Mouse (Mus musculus) kidney, adult 2 months (tissue): ENCODE results near the gene Gm10160. TPM values are rescaled to one million over a fixed set of nuclear protein-coding genes. Genes with fewer than 3 reads are reported as not detected.

Experiments used
- DNase-seq: peaks from one replicate; pipeline ENCODE4 v3.0.0; 2021
- H3K27ac ChIP-seq: fragments of 200-500 bp; 2 replicates; pipeline ENCODE4 v1.5.1; 2012; ENCODE audit warnings: low read depth, low read length, control low read depth, inconsistent platforms; ENCODE audit not compliant: insufficient read depth
- H3K27me3 ChIP-seq: fragments of 200-500 bp; replicated peaks from 2 replicates; pipeline ENCODE4 v1.6.1; 2012; ENCODE audit warnings: mild to moderate bottlenecking, moderate library complexity, low read length, inconsistent platforms; ENCODE audit not compliant: control insufficient read depth, insufficient read depth
- H3K36me3 ChIP-seq: fragments of 200-500 bp; 2 replicates; pipeline ENCODE4 v1.6.1; 2012; ENCODE audit warnings: mild to moderate bottlenecking, moderate library complexity, low read length, inconsistent platforms; ENCODE audit not compliant: control insufficient read depth, insufficient read depth
- H3K4me1 ChIP-seq: fragments of 200-500 bp; 2 replicates; pipeline ENCODE4 v1.6.1; 2011; ENCODE audit warnings: low read length; ENCODE audit not compliant: control insufficient read depth, insufficient read depth
- H3K4me3 ChIP-seq: fragments of 200-500 bp; 2 replicates; pipeline ENCODE4 v1.5.1; 2011; ENCODE audit warnings: mild to moderate bottlenecking, low read depth, low read length, control low read depth; ENCODE audit not compliant: insufficient read depth
- CTCF ChIP-seq: fragments of 200-500 bp; conservative IDR thresholded peaks from 2 replicates; pipeline ENCODE4 v1.5.1; 2011; ENCODE audit warnings: low read depth, mild to moderate bottlenecking, control low read depth, low read length, moderate library complexity, mixed read lengths; ENCODE audit not compliant: insufficient read depth, insufficient read length
- POLR2A ChIP-seq: fragments of 200-500 bp; IDR thresholded peaks from one replicate; pipeline ENCODE4 v1.6.1; 2011; ENCODE audit warnings: low read depth, low read length, control low read depth
- WGBS: fragments of 180-500 bp; shearing (Covaris S2); methylation state at CpG from one replicate; pipeline ENCODE4 v1.1.7; 2018; 5-methylcytosine and 5-hydroxymethylcytosine counted together
- polyA plus RNA-seq: library from polyadenylated mRNA; depleted of rRNA; stranded (reverse); fragments of >200 nt; gene quantifications from 2 replicates; pipeline ENCODE4 v1.2.3, GENCODE M21; 2012

Gene Gm10160
- polyA plus RNA-seq, 1 experiment: not detected

DNA sequence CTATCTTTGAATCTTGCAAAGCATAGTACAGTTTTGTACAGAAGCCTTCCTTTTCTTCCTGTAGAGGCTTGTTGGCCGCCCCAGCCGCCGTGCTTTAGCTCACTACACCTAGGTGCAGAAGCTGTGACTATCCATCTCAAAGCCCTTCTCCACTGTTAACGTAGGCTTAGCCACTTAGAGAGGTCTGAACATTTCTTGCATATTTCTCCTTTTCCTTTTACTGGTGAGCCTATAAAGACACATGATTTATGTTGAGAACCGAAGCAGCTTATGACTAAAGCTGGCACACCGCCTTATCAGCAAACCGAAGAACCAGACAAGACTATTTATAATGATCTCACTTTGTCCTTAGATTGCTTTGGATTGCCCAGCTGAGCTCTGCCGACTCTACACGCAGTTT, 19.8 kb upstream of the Gm10160 start:
- 51% methylated on average over 9 of the region's 9 CpGs for WGBS
- no peak overlapping the region for H3K4me3 ChIP-seq
- no peak for TF ChIP-seq CTCF
- no peak for TF ChIP-seq POLR2A
- H3K36me3 ChIP-seq: no peaks in the 10 kb centered on the region
- no peaks in the 10 kb centered on the region for H3K4me1 ChIP-seq
- no peaks in the 10 kb centered on the region for H3K27me3 ChIP-seq
- no peak overlapping the region for H3K27ac ChIP-seq
- peak; percentile 36 for DNase-seq

GRCm38 (mm10) chr7:81874636-81875035, 19.0 kb upstream of the Gm10160 start:
- Histone ChIP-seq H3K4me3 (no peak overlapping the region), H3K27ac (no peak overlapping the region), H3K4me1 (no peaks in the 10 kb centered on the region), H3K27me3 (no peaks in the 10 kb centered on the region), H3K36me3 (no peaks in the 10 kb centered on the region)
- TF ChIP-seq CTCF (no peak), POLR2A (no peak)
- peak; percentile 63 for DNase-seq
- WGBS: 48% methylated on average over 6 of the region's 6 CpGs

DNA sequence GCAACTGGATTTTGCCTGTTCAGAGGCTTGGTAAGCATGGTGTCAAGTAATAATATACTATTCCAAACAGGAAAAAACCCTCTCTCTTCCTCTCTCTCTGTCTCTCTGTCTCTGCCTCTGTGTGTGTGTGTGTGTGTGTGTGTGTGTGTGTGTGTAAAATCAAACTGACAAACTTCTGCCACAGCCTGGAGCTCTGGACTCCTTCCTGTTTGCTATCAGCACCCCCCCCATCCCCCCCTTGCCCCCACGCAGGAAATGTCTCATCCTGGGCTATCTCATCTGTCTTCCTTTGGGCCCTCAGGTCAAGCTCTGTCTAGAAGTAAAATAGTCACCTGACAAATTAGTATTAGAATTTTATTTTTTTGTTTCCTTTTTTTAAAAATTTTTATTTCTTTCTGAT, 18.2 kb upstream of the Gm10160 start:
- Histone ChIP-seq H3K4me3 (no peak overlapping the region), H3K4me1 (no peaks in the 10 kb centered on the region), H3K36me3 (no peaks in the 10 kb centered on the region), H3K27me3 (no peaks in the 10 kb centered on the region), H3K27ac (no peak overlapping the region)
- WGBS: 50% methylated on average over 1 of the region's 1 CpGs
- TF ChIP-seq CTCF (no peak), POLR2A (no peak)
- no peak for DNase-seq

DNA sequence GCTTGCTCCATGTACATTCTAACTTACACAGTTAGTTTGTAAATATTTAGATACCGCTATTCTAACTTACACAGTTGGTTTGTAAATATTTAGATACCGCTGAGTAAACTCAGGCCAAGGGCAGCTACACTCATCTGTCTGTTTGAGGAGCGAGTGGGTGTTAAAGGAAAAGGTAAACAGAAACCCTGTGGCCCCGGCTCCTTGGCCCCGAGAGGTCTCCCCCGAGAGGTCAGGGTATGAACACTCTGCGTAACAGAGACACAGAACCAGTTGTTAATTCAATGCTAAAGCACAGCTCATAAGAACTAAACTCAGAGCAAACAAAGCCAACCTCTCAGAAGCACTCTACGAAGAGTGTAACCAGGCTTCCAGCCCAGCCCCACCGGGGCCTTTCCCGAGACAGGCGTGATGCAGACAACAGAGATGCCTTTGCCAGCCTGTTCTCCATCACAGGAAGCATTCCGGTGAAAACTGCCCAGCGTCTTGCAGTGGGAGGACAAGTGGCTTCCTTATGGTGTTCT, 17.0 kb upstream of the Gm10160 start:
- no peak for DNase-seq
- no peaks in the 10 kb centered on the region for H3K27me3 ChIP-seq
- H3K4me1 ChIP-seq: no peaks in the 10 kb centered on the region; the same call in 1 of the 2 replicates
- 75% methylated on average over 13 of the region's 13 CpGs for WGBS
- H3K27ac ChIP-seq: no peak overlapping the region
- no peaks in the 10 kb centered on the region for H3K36me3 ChIP-seq
- TF ChIP-seq CTCF (no peak), POLR2A (no peak)
- no peak overlapping the region for H3K4me3 ChIP-seq

DNA sequence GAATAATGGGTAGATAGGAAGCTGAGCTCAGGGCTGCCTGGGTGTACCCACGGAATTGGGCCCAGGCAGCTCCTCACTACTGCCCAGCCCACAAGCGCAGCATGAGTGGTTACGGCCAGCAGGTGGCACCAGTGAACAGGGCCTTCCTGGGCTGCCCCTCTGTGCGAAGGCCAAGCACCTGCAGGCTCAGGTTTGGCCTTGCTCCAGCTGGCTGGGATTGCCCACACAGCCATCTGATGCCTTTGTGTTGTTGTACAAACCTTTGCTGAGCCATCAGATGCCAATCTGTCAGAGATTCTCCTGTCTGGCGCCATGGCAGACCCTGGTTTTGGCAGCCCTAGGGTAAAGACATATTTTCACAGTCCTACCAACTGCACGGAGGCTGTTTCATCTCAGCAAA, 12.6 kb upstream of the Gm10160 start:
- Histone ChIP-seq H3K4me3 (no peak overlapping the region), H3K27me3 (no peaks in the 10 kb centered on the region), H3K36me3 (no peaks in the 10 kb centered on the region), H3K4me1 (no peaks in the 10 kb centered on the region; the same call in 1 of the 2 replicates), H3K27ac (no peak overlapping the region)
- TF ChIP-seq CTCF (peak; percentile 93), POLR2A (no peak)
- peak; percentile 85 for DNase-seq
- WGBS: 23% methylated on average over 6 of the region's 6 CpGs

DNA sequence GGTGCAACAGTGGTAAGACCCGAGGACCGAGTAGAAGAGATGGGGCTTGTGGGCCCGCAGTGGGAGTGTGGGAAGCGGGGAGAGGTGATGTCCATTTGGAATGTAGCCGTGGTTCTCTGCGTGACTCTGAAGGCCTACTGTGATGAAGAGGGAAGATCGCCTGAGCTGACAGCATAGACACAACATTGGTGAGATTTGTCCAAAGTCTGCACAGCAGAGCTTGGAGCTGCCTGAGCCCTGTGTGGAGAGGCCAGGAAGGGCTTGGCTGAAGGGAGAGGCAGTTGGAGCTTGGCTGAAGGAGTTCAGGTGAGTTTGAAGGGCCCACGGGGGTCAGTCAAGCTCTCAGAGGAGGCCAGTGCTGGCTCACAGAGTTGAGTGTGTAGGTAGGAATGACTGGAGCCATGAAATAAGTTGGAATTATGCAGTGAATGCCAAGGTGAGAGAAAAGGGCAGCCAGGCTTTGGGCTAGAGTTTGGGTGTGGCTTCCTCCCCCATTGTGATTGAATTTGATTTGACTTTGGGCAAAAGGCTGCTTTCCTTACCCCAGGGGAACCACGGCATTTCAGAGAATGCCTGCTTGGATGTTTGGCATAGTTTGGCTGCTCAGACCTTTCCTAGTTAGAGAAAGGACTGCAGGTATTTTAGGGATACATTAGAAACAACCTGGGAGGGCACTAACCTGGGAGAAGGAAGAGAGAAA, 11.8 kb upstream of the Gm10160 start:
- H3K27me3 ChIP-seq: no peaks in the 10 kb centered on the region
- H3K27ac ChIP-seq: no peak overlapping the region
- H3K4me3 ChIP-seq: no peak overlapping the region
- no peaks in the 10 kb centered on the region for H3K36me3 ChIP-seq
- no peak for DNase-seq
- no peaks in the 10 kb centered on the region; the same call in 1 of the 2 replicates for H3K4me1 ChIP-seq
- 82% methylated on average over 9 of the region's 9 CpGs for WGBS
- TF ChIP-seq CTCF (no peak), POLR2A (no peak)

DNA sequence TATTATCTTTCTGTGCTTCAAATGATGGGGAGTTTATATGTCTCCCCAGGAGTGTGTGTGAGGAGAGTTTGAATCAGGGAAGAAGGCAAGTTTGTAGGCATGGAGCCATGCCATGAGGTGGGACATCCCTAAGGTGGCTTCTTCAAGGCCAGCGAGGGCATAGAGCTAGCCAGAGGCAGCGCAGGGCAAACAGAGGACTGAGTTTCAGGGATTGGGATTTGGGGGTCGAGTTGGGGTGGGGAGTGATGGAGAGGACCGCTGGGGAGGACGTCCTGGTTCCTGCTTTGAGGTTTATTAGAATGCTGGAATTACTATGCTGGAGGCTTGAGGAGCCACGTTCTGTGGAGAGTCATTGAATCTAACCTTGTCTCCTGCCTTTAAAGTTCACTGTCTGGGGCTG, 10.3 kb upstream of the Gm10160 start:
- WGBS: 95% methylated on average over 6 of the region's 6 CpGs
- DNase-seq: no peak
- Histone ChIP-seq H3K27me3 (no peaks in the 10 kb centered on the region), H3K4me1 (no peaks in the 10 kb centered on the region; the same call in 1 of the 2 replicates), H3K36me3 (no peaks in the 10 kb centered on the region), H3K27ac (no peak overlapping the region), H3K4me3 (no peak overlapping the region)
- TF ChIP-seq CTCF: no peak
- TF ChIP-seq POLR2A: no peak

DNA sequence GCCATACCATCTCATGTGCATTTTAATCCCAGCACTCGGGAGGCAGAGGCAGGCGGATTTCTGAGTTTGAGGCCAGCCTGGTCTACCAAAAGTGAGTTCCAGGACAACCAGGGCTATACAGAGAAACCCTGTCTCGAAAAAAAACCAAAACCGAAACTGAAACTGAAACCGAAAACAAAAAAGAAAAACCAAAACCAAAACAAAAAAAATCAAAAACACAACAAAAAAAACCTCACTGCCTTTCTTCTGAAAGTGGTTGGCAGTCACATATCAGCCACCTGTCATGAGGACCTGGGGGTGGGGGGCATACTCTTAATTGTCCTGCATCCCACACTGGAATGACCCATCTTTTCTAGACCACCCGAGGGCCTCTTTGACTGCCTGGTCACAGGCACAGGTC, 9.0 kb upstream of the Gm10160 start:
- Histone ChIP-seq H3K4me3 (no peak overlapping the region), H3K27ac (no peak overlapping the region), H3K36me3 (no peaks in the 10 kb centered on the region), H3K27me3 (no peaks in the 10 kb centered on the region), H3K4me1 (no peaks in the 10 kb centered on the region; the same call in 1 of the 2 replicates)
- WGBS: 87% methylated on average over 6 of the region's 6 CpGs
- DNase-seq: no peak
- TF ChIP-seq POLR2A: no peak
- no peak for TF ChIP-seq CTCF
